In the genomic region with DNA sequence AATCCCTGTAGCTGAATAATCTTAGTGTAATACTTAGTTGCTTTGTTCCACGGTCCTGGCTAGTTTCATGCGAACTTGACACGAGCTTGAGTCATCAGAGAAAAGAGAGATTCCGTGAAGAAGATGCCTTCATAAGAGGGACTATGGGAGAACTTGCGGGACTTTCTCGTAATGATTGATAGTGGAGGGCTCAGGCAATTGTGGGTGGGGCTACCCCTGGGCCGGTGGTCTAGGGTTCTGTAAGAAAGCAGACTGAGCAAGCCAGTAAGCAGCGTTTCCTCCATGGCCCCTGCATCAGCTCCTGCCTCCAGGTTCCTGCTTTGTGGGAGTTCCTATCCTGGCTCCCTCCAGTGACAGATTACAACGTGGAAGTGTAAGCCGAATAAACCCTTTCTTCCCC, we compare ENCODE assay signal across 8 mouse cellular contexts. TPM values are rescaled to one million over a fixed set of nuclear protein-coding genes. Genes with fewer than 3 reads are reported as not detected.
A peak's percentile ranks its signal among the peaks of the same experiment; 100 is the strongest.
DNase-seq lines count a peak whose midpoint lies in the region; ATAC-seq and TF ChIP-seq lines count a peak whose summit lies in the region.

No protein-coding gene starts in this region.

- no peaks in the 10 kb centered on the region for H3K9me3 ChIP-seq in limb, embryonic 13.5 days

- 27% methylated on average over 10 of the region's 10 CpGs for WGBS in limb, embryonic 13.5 days

- no peak for DNase-seq in gastrocnemius, adult 2 months
- DNase-seq in gastrocnemius, postnatal 10 days = no peak
- DNase-seq in retina, postnatal 1 day = peak; percentile 2
- no peak for DNase-seq in retina, embryonic 14.5 days (ENCODE audit: low spot score)
- no peak for DNase-seq in spleen, postnatal 4 days (ENCODE audit: low spot score in 2 of 2)
- DNase-seq in urinary bladder, adult 2 months (ENCODE audit: low spot score) = no peak

- H3K4me2 ChIP-seq in limb, embryonic 13.5 days (replicated peaks) = peak overlapping the region; percentile 73

- peak overlapping the region; percentile 75 for H3K4me3 ChIP-seq in gastrocnemius, adult 2 months
- peak overlapping the region; percentile 61; the same call in 1 of the 2 replicates for H3K4me3 ChIP-seq in limb, embryonic 13.5 days

- no peaks in the 10 kb centered on the region for H3K36me3 ChIP-seq in limb, embryonic 13.5 days

- peak overlapping the region; percentile 84 for H3K27ac ChIP-seq in gastrocnemius, adult 2 months
- no peak overlapping the region for H3K27ac ChIP-seq in limb, embryonic 13.5 days

- no peak for ATAC-seq in limb, embryonic 13.5 days (ENCODE audit: low FRiP score, low read depth)
- ATAC-seq in megakaryocyte-erythroid progenitor cell, adult 5-6 weeks (replicated peaks; ENCODE audit: low FRiP score, low TSS enrichment, poor library complexity, severe bottlenecking) = no peak

- intact Hi-C loops in gastrocnemius, adult 2 months (cut with DNase I) = loop anchor here (5.0 to 10.0 kb wide), 3 partner anchors 42 to 244 kb away; a partner anchor contains a TSS

- no peak for TF ChIP-seq CTCF in gastrocnemius, adult 2 months (IDR thresholded peaks at IDR 0.05)

- H3K4me1 ChIP-seq in limb, embryonic 13.5 days = peaks cover 11% of the 10 kb centered on the region

- no peaks in the 10 kb centered on the region for H3K27me3 ChIP-seq in limb, embryonic 13.5 days

- H3K9ac ChIP-seq in limb, embryonic 13.5 days = no peak overlapping the region

RNA-seq across cellular contexts. Expression of a gene that starts 0.8 kb away (rescaled TPM):
- total RNA-seq in gastrocnemius, adult 2 months (2021) = 1 to 10 TPM; 3.3 to 3.6 TPM
- total RNA-seq in gastrocnemius, postnatal 10 days (2021) = 1 to 10 TPM; 3.1 to 3.4 TPM
- 5.1 and 5.2 TPM in 2 replicates for polyA plus RNA-seq in limb, embryonic 13.5 days (2015; fragmentation: Nextera tagmentation; extraction: Ambion mirVana)
- 4.0 and 8.6 TPM in 2 replicates for total RNA-seq in megakaryocyte-erythroid progenitor cell, adult 5-6 weeks (2014; fragmentation: Nextera tagmentation)
- total RNA-seq in megakaryocyte-erythroid progenitor cell, adult 5-6 weeks (2017) = 3.4 and 6.9 TPM in 2 replicates
- 2.1 and 3.4 TPM in 2 replicates for polyA plus RNA-seq in urinary bladder, adult 2 months (2012; rRNA removed)

RNA-seq across cellular contexts. Expression of a gene that starts 7.7 kb away (rescaled TPM):
- total RNA-seq in gastrocnemius, adult 2 months (2021) = not detected
- under 1 TPM; 0.16 TPM for total RNA-seq in gastrocnemius, postnatal 10 days (2021)
- polyA plus RNA-seq in limb, embryonic 13.5 days (2015; fragmentation: Nextera tagmentation; extraction: Ambion mirVana) = 0.83 and 1.5 TPM in 2 replicates
- 0.28 and 0.72 TPM in 2 replicates for total RNA-seq in megakaryocyte-erythroid progenitor cell, adult 5-6 weeks (2014; fragmentation: Nextera tagmentation)
- 0.14 TPM in 1 of 2 replicates, not detected in the other for total RNA-seq in megakaryocyte-erythroid progenitor cell, adult 5-6 weeks (2017)
- polyA plus RNA-seq in urinary bladder, adult 2 months (2012; rRNA removed) = 5.0 and 6.9 TPM in 2 replicates

RNA-seq across cellular contexts. Expression of a gene that starts 43.8 kb away (rescaled TPM):
- 10 to 100 TPM; 17.3 to 25.1 TPM for total RNA-seq in gastrocnemius, adult 2 months (2021)
- total RNA-seq in gastrocnemius, postnatal 10 days (2021) = 10 to 100 TPM; 29.8 to 36.7 TPM
- 35.7 and 45.4 TPM in 2 replicates for polyA plus RNA-seq in limb, embryonic 13.5 days (2015; fragmentation: Nextera tagmentation; extraction: Ambion mirVana)
- 56.5 and 63.9 TPM in 2 replicates for total RNA-seq in megakaryocyte-erythroid progenitor cell, adult 5-6 weeks (2014; fragmentation: Nextera tagmentation)
- 14.5 and 18.1 TPM in 2 replicates for total RNA-seq in megakaryocyte-erythroid progenitor cell, adult 5-6 weeks (2017)
- 68.5 and 77.5 TPM in 2 replicates for polyA plus RNA-seq in urinary bladder, adult 2 months (2012; rRNA removed)
